Mouse (Mus musculus) brain, embryonic 18.5 days (tissue): ENCODE data around the gene Odam.

ENCODE experiments used
- DNase-seq: peaks from one replicate; pipeline ENCODE4 v3.0.0-alpha.2; 2012; ENCODE audit warnings: low read depth, low spot score

Gene Odam

DNA sequence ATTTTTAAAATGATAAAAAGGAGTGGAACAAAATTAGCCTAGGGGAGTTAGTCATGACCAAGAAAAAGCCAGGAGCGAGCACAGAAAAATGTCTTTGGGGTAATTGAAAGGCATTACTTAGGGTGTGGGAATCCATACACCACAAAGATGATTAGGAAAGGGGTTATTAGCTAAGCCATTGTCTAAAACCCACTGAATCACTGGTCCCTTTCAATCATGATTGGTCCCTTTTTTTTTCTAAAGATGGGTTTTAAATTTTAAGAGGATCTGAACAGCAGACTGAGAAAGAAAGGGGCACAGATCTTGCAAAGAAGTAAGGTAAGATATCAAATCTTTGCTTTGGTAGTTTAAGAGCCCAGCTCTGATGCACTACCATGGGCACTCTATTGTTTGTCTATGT lies at the start of gene Odam:
Odam (plus strand) TSS at position 301 of the 400 bp plus-strand sequence.
- no peak for DNase-seq

DNA sequence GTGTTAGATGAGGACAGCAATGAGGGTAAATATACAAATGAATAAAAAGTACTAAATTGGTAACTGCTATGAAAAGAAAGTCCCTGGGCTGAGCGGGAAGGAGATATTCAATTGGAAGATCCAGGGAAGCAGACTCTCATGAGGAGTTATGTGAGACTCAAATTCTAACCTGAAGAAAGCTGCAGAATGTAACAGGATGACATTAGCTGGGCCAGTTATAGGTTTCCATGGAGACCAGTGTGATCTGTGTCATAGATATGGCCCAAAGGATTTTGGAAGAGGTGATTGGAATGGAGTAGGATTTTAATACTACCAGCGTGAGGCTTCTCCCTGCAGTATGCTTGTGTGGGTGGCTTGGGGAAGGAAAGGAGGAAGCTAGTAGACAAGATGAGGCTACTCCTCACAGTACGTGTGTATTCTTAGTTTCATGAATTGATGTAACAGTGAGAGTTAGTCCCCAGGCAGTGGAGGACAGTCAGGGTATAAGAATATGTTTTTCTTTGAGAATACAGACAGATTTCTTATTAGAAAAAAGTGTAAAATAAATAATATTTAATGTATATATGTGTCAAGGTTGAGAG lies 29.6 kb upstream of the Odam start:
- no peak for DNase-seq

DNA sequence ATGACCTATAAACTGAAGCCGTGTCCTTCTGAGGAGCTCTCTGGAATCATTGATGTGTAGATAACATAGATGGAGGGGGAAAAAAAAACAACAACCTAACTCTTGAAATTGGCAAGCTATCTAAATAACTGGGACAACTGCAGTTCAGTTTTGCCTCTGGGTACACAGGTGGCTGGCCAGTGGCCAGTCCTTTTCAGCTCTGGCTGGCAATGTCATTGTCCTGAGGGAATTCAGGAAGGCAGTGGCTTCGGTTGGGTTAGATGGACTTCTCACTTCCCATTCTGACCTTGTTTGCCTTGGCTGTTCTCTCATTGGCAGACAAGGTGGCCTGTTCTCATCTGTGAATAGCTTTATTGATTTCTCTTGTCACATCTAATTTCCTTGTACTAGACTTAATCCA lies 14.7 kb upstream of the Odam start:
- no peak for DNase-seq

DNA sequence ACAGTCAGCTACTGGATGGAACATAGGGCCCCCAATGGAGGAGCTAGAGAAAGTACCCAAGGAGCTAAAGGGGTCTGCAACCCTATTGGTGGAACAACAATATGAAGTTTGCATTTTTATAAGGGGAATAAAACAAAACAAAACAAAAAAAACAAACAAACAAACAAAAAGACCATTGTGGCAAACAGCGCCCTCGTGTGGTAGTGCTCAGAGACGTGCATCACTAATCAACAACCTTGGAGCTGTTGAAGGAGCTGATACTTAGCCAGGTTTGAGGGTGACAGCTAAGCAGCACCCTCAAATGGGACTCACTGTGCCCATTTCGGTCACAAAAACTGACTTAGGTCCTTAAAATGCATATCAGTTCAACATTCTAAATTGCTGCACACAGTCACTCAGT lies 13.4 kb upstream of the Odam start:
- DNase-seq, result no peak

DNA sequence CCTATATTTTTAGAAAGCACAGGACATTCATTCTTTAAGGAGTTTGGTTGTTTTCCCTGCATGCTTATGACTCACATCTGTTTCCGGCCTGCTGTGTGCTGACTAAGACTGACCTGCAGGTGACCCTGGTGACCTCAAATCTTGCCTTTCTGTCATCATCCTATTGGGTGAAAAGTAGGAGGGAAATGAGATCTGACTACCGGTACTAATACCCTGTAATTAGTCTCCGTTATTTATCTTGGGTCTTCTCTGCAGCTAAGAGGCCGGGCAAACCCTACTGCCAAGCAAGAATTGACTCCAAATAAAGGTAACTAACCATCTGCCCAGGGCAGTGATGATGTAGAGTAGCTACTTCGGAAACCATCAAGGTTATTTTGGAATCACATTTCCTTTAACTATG lies 40.5 kb downstream of the Odam start, which contains the start of gene Csn3:
Csn3 (plus strand) TSS at position 208 of the 400 bp plus-strand sequence.
- DNase-seq, result no peak

DNA sequence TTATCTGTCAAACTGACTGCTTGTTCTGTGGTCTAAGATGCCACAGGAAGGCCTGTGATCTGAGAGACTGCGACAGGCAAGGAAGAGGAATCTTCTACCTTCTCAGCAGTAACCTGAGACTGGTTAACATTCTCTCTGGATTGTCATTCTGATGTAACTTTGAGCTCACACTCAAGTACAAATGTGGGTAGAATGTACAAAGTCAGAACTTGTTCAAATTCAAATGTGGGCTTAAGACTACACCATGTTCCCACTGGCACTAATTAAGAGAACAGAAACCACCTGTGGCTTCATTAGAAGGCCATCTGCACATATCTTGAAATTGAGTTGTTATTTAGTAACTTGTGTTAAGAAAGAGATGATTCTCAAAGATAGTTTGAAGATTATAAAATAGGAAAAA lies 46.8 kb downstream of the Odam start:
- DNase-seq, result no peak

DNA sequence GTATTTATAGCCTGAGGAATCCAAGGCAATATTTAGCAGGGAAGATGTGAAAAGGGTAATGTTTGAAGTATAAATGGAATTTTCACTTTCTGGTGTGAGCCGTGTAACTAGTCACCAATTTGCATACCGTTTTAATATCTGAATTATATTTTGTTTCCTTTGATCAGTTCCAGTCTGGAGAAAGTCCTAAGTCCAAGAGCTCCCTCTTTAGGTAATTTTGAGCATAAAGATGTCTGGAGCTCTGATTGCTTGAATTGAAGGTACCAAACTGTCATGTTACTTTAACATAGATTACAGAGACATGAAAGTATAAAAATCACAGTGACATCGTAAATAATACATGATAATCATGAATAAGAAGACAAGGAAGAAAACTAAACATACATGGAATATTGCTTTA lies 55.9 kb downstream of the Odam start:
- DNase-seq, result no peak

DNA sequence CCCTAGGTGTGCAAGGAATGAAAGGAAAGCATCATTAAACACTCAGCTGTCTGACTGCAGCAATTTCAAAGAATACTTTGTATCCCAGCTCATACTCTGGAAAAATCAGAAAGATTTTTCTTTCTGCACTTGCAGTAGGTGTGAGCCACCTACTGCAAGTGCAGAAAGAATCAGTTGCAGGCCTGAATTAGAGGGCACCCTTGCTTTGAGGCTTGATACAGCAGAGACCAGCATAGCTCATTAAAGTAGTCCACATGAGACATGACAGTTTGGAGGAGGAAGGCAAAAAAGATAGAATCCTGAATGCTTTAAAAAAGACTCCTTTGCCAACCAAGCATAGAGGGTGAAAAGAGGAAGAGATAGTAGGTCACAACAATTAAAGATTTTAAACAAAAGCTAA lies 57.7 kb downstream of the Odam start:
- DNase-seq, result no peak
